ENCODE assay signal across 26 mouse cellular contexts in the genomic region with DNA sequence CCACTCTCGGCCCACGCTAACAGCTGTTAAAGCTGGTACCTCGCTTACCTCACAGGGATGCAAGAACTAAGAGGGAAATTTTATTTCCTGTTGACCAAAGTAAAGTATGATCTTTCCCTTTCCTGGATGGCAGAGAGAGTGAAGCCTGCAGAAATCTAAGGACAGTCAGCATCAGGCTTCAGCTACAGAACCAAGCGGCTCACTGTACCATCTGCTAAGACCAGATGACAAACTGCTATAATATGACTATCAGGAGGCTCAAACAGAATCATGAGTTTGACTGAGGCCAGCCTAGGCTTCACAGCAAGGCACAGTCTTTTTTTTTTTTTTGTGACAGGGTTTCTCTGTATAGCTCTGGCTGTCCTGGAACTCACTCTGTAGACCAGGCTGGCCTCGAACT. TPM values are rescaled to one million over a fixed set of nuclear protein-coding genes. Genes with fewer than 3 reads are reported as not detected.
"Had no signal": no experiment of that assay in that cellular context is flagged by ENCODE, and none has a peak within 500 bp of the region (broad histone marks: within the 10 kb centered on the region; RNA-seq: fewer than 3 reads in every experiment).

No protein-coding gene starts in this region.

- H3K4me2 ChIP-seq: limb, embryonic 12.5 days; limb, embryonic 15.5 days; liver, embryonic 11.5 days; lung, embryonic 14.5 days; midbrain, embryonic 12.5 days; midbrain, embryonic 15.5 days; neural tube, embryonic 12.5 days; neural tube, embryonic 15.5 days; stomach, embryonic 15.5 days had no signal

- H3K27ac ChIP-seq: kidney, postnatal 0 days; limb, embryonic 12.5 days; limb, embryonic 15.5 days; liver, embryonic 14.5 days; macrophage; midbrain, embryonic 12.5 days; midbrain, embryonic 15.5 days; neural tube, embryonic 12.5 days; neural tube, embryonic 15.5 days; stomach, embryonic 15.5 days had no signal

- H3K9ac ChIP-seq: limb, embryonic 12.5 days; limb, embryonic 15.5 days; liver, embryonic 14.5 days; liver, postnatal 0 days; lung, embryonic 14.5 days; midbrain, embryonic 12.5 days; midbrain, embryonic 15.5 days; neural tube, embryonic 12.5 days; neural tube, embryonic 15.5 days; stomach, embryonic 15.5 days had no signal

- H3K27me3 ChIP-seq: limb, embryonic 12.5 days; limb, embryonic 15.5 days; midbrain, embryonic 12.5 days; midbrain, embryonic 15.5 days; neural tube, embryonic 12.5 days; neural tube, embryonic 15.5 days; stomach, embryonic 15.5 days had no signal

- DNase-seq: kidney, adult 2 months; kidney, postnatal 25 days; left cerebral cortex, postnatal 4 days; liver, postnatal 0 days; lung, embryonic 14.5 days; right cerebral cortex, adult 18-20 months; right cerebral cortex, postnatal 14 days; spleen, adult 18-20 months; thymus, adult 18-20 months; thymus, postnatal 4 days had no signal

- H3K9me3 ChIP-seq: limb, embryonic 12.5 days; limb, embryonic 15.5 days; midbrain, embryonic 12.5 days; midbrain, embryonic 15.5 days; neural tube, embryonic 12.5 days; neural tube, embryonic 15.5 days; stomach, embryonic 15.5 days had no signal

- H3K36me3 ChIP-seq: limb, embryonic 12.5 days; limb, embryonic 15.5 days; midbrain, embryonic 12.5 days; midbrain, embryonic 15.5 days; neural tube, embryonic 12.5 days; neural tube, embryonic 15.5 days; stomach, embryonic 15.5 days had no signal

- H3K4me1 ChIP-seq: limb, embryonic 12.5 days; limb, embryonic 15.5 days; midbrain, embryonic 12.5 days; midbrain, embryonic 15.5 days; neural tube, embryonic 12.5 days; neural tube, embryonic 15.5 days; stomach, embryonic 15.5 days had no signal

- ATAC-seq: intestine, postnatal 0 days; liver, postnatal 0 days; lung, postnatal 0 days; midbrain, embryonic 15.5 days had no signal

- H3K4me3 ChIP-seq: limb, embryonic 12.5 days; limb, embryonic 15.5 days; midbrain, embryonic 12.5 days; midbrain, embryonic 15.5 days; neural tube, embryonic 12.5 days; neural tube, embryonic 15.5 days; stomach, embryonic 15.5 days had no signal

RNA-seq across cellular contexts. Expression of gene Slc7a9, which starts 16.4 kb away (rescaled TPM):
- total RNA-seq: left cerebral cortex, adult 8-10 months; left cerebral cortex, postnatal 14 days; left cerebral cortex, postnatal 4 days; megakaryocyte, adult 5-6 weeks had no signal
- polyA plus RNA-seq: macrophage; midbrain, embryonic 12.5 days; neural tube, embryonic 12.5 days; neural tube, embryonic 15.5 days had no signal
